Mouse (Mus musculus) gonadal fat pad, adult 2 months (tissue): ENCODE results near the gene Ost4. TPM values are rescaled to one million over a fixed set of nuclear protein-coding genes. Genes with fewer than 3 reads are reported as not detected.

ENCODE experiments used
- polyA plus RNA-seq: library from polyadenylated mRNA; depleted of rRNA; stranded (reverse); fragments of >200 nt; gene quantifications from 2 replicates; pipeline ENCODE4 v1.2.3, GENCODE M21; 2012; rRNA removed

Gene Ost4
- polyA plus RNA-seq, 1 experiment, result 493 TPM

Other genes with a start within 250 kb of the Ost4 start
- gene Cenpa, start 241.0 kb downstream of the Ost4 start, polyA plus RNA-seq, result 6.7 and 7.5 TPM in 2 replicates
- gene Dpysl5, start 196.2 kb downstream of the Ost4 start, polyA plus RNA-seq, result 0.30 and 0.69 TPM in 2 replicates
- 31.4 and 36.3 TPM in 2 replicates for gene Mapre3, start 93.1 kb downstream of the Ost4 start, polyA plus RNA-seq
- gene Tmem214, start 39.8 kb downstream of the Ost4 start, polyA plus RNA-seq, result 82.4 and 97.4 TPM in 2 replicates
- 20.0 and 22.9 TPM in 2 replicates for gene Agbl5, start 19.1 kb downstream of the Ost4 start, polyA plus RNA-seq
- 39.9 and 45.3 TPM in 2 replicates for gene Emilin1, start 5.6 kb upstream of the Ost4 start, polyA plus RNA-seq
- gene Khk, start 13.6 kb upstream of the Ost4 start, polyA plus RNA-seq, result 63.6 and 77.3 TPM in 2 replicates
- gene Cgref1, start 37.8 kb upstream of the Ost4 start, polyA plus RNA-seq, result 3.1 and 3.5 TPM in 2 replicates
- 335 and 336 TPM in 2 replicates for gene Preb, start 52.6 kb upstream of the Ost4 start, polyA plus RNA-seq
- 3.1 and 3.8 TPM in 2 replicates for gene Tcf23, start 60.9 kb upstream of the Ost4 start, polyA plus RNA-seq
- gene Atraid, start 140.5 kb upstream of the Ost4 start, polyA plus RNA-seq, result 229 and 242 TPM in 2 replicates
- 32.8 and 34.2 TPM in 2 replicates for gene Slc5a6, start 141.1 kb upstream of the Ost4 start, polyA plus RNA-seq
- 216 and 228 TPM in 2 replicates for gene Cad, start 147.0 kb upstream of the Ost4 start, polyA plus RNA-seq
- 0.32 and 0.46 TPM in 2 replicates for gene Dnajc5g, start 198.5 kb upstream of the Ost4 start, polyA plus RNA-seq
- 5.7 and 11.3 TPM in 2 replicates for gene Slc30a3, start 200.4 kb upstream of the Ost4 start, polyA plus RNA-seq
- gene Trim54, start 208.9 kb upstream of the Ost4 start, polyA plus RNA-seq, result 0.42 TPM in 1 of 2 replicates, not detected in the other
- gene Ucn, start 231.0 kb upstream of the Ost4 start, polyA plus RNA-seq, result not detected in 2 replicates
- 94.2 and 136 TPM in 2 replicates for gene Mpv17, start 246.5 kb upstream of the Ost4 start, polyA plus RNA-seq